Mouse (Mus musculus) naive thymus-derived CD4-positive, alpha-beta T cell, adult 2 months (primary cell): ENCODE measurements around the gene Rita1.
A peak's percentile ranks its signal among the peaks of the same experiment; 100 is the strongest.

Source experiments
- DNase-seq: peaks from one replicate; pipeline ENCODE4 v3.0.0-alpha.2; 2011; ENCODE audit warnings: low read depth

Gene Rita1

DNA sequence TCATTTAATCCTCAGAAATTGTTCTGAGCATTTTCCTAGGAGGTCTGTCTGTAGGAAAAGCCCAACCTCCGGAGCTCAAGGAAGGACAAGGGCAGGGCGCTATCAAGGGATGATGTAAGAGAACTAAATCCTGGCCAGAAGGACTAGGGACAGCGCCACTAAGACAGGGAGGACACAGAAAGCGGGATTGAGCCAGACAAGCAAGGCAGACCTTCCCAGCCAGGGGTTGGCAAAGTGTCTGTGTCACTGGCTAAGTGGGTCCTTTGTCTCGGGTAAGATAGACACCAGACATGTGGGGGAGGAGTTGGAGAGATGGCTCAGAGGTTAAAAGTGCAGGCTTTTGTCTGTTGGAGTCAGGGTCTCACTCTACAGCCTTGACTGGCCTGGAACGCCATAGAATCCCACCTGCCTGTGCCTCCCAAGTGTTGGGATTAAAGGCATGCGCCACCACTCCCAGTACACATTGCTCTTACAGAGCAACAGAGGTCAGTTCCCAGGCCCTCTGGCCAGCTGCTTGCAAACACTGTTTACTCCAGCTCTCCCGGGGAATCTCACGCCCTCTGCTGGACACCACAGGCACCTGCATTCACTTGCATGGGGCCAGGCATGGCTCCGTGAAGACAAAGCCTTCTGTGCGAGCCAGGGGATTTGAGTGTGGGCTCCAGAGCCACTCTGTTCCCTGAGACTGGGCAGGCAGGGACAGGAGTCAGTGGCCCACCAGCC is 11.3 kb downstream of the Rita1 start:
- peak; percentile 43 for DNase-seq

- DNase-seq = no peak
Measured at GRCm38 (mm10) chr5:120599625-120600024, 12.8 kb downstream of the Rita1 start.

DNA sequence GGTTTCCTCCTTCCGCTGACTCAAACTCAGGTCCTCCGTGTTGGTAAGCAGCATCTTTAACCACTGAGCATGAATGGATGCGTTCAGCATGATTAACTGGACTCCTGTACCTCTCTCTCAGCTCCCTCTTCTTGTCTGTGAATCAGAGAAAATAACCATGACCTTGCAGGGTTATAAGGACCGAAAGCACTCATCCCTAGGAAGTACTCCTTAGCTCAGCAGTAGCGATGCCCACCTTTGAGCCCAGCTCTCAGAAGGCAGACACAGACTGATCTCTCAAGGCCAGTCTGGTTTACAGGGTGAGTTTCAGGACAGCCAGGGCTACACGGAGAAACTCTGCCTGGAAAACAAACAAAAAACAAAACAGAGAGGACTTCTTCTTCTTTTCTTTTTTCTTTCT is 17.9 kb downstream of the Rita1 start:
- no peak for DNase-seq

DNA sequence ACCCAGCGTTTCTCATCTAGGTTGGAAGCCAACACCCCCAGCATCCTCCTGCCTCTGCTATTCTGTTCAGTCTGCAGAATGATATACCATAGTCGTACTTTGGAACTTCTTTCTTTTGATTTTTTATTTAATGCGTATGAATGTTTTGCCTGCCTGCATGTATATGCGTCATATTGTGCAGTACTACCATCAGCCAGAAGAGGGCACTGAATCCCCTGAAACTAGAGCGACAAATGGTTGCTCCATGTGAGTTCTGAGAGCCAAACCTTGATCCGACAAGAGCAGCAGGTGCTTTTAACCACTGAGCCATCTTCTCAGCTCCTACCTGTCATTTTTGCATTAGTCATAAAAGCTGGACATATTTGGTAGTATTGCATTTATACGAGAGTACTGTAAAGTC is 20.2 kb downstream of the Rita1 start:
- DNase-seq = peak; percentile 60

DNA sequence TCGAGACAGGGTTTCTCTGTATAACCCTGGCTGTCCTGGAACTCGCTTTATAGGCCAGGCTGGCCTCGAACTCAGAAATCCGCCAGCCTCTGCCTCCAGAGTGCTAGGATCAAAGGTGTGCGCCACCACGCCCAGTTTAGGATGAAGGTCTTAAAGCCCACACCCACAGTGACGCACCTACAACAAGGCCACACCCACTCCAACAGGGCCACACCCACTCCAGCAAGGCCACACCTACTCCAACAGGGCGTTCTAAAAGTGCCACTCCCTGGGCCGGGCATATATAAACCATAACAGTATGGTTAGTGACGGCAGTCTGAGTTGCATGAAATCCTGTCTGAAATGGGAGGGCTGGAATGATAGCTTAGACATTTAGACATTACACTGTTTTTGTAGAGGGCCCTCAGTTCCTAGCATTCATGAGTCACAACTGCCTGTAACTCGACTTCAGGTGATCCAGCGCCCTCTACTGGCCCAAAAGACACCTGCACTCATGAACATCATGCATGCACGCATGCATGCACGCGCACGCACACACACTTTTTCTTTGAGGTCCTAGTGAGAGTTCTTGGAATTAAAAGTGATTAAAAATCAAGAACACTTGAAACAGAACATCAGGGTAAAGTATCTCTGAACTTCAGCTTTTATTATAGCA is 21.9 kb downstream of the Rita1 start:
- DNase-seq = peak; percentile 77

DNA sequence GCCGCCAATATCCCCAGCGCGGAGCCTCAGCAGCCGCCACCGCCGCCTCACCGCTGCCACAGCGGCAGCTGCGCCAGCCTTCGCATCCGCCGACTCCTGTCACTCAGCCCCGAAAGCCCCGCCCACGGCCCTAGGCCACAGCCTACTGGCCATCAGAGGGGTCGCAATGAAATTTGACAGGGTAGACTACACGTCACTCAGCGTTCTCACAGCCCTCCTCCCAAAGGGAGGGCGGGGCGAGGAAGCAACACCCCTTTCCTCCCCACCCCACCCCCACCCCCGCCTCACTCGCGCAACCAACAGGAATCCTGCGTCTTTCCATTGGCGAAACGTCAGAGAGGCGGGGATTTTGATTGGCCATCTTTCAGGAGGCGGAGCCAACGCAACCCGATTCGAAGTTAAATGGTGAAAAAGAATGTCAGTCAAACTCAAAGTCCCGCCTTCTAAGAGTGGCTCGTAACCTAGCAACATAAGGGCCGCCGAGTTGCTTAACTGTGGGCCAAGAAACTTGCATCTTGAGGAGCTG is 23.8 kb downstream of the Rita1 start, which contains the start of the genes Tpcn1 and Iqcd:
Tpcn1 (minus strand) TSS at position 105 of the 526 bp plus-strand sequence.
Iqcd (plus strand) TSS at position 448 of the 526 bp plus-strand sequence.
- peak; percentile 99 for DNase-seq

- no peak for DNase-seq
Measured at GRCm38 (mm10) chr5:120587940-120588568, 24.3 kb downstream of the Rita1 start.

DNA sequence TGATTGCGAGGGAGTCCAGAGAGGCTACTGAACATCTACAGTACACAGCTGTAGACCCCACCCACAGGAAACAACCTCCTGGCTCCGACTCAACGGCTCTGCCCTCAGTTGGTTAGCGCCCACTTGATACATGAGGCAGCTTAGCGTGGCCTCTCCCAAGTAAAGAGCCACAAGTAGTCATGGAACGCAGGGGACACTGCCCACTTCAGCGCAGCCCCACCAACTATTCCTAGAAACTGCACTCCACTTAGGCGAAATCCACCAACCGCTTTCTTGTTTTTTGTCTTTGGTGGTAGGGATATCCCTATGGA is 24.8 kb downstream of the Rita1 start:
- peak; percentile 68 for DNase-seq

GRCm38 (mm10) chr5:120586741-120587615 is 25.4 kb downstream of the Rita1 start:
- no peak for DNase-seq

DNA sequence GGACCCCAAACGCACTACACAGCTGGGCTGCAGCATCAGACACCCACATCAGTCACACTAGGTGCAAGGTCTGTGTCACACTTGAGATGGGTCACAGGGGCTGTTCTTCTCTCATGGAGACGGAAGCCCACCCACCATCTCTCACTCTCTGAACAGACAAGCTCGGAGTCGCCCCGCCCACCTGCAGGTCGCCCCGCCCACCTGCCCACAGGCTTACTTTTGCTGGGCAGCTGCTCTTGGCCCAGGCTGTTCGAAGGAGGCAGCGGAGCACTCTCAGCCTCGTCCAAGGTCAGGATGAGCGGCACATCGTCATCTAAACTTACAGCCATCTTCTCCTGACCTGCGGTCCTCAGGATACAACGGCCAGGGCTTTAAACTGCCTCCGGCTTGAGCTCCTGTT is 27.4 kb downstream of the Rita1 start:
- DNase-seq = no peak

GRCm38 (mm10) chr5:120583511-120583910 is 28.9 kb downstream of the Rita1 start:
- no peak for DNase-seq

- no peak for DNase-seq
Measured at GRCm38 (mm10) chr5:120582002-120582401, 30.4 kb downstream of the Rita1 start.

- no peak for DNase-seq
Measured at GRCm38 (mm10) chr5:120579898-120580626, 32.3 kb downstream of the Rita1 start.

DNA sequence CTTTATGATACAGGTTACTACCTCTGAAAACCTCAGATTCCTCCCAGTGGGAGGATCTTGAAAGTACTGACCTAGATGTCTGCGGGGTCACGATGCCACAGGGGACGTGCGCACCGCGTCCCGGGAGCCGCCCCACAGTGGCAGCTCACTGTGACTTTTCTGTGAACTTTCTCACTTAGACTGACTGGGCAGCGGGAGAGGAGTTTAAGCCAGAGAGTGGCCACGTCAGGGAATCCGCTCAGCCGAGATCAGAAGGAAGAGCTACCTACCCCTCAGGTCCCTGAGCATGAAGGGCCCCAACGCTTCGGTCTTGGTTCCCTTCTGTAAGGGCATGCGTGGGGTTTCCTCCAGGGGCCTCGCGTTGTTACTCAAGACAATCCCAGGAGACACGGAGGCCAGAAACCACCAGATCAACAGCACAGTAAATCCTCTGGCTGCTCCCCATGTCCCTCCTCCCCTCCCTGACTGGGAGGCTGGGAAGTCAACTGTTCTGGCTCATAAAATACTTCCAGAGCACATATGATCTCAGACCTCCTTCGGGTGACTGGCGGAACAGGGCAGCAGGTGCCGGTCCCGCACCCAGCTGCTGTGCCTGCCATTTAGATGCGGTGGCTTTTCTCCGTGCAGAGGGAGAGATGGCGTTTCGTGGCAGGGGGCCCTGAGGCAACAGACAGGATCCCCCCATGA is 33.0 kb downstream of the Rita1 start:
- peak; percentile 59 for DNase-seq

DNA sequence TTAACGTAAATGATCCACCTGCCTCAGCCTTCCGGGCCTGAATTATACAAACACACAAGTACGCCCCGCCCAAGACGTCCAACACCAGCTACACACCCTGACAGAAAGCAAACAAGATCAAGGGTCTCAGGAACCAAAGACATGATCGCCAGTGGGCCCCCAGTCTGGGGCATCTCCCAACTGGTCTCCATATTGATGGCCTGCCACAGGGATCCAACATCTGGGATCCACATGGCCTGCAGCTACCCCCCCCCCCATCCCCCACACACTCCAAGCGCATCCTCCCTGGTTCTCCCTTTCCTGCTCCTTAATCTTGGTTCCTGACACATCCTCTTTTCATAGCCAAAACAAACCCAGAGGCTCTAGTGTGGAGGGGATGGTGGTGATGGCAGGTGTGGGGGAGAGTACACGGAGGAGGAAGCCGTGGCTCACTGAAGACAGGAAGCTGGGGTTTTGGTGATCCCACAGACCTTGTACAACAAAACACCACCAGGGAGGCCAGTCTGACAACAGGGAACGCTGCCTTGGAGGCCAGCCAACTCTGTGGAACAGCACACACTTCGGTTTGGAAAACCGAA is 33.8 kb downstream of the Rita1 start:
- peak; percentile 82 for DNase-seq

GRCm38 (mm10) chr5:120577935-120578441 is 34.4 kb downstream of the Rita1 start:
- peak; percentile 62 for DNase-seq

GRCm38 (mm10) chr5:120576781-120577301 is 35.5 kb downstream of the Rita1 start:
- peak; percentile 57 for DNase-seq

DNA sequence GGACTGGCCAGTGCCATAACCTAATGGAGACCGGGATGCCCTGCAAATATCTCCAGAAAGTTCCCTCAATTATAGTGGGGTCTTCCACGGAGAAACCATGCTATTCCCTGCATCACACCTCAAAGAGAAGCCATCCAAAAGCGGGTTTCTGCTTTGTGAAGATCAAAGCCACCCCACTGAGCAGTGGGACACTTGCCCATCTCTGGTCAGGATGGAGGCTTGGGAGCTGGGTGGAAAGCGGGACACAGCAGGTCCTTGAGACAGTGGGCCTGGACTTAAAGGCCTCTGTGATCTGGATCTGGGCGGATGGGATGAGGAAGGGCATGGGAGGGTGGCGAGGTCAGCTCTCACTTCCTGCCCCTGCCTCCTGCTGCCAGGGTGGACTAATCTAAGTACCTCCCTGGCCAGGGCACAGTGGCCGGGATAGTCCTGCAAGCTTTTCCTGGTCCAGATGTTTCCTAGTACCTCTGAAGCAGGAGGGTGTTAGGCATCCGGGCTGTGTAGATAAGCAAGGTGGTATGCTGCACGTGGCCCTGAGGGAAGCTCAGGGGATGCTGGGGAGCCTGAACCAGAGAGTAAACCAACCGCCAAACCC is 37.8 kb downstream of the Rita1 start:
- no peak for DNase-seq

DNA sequence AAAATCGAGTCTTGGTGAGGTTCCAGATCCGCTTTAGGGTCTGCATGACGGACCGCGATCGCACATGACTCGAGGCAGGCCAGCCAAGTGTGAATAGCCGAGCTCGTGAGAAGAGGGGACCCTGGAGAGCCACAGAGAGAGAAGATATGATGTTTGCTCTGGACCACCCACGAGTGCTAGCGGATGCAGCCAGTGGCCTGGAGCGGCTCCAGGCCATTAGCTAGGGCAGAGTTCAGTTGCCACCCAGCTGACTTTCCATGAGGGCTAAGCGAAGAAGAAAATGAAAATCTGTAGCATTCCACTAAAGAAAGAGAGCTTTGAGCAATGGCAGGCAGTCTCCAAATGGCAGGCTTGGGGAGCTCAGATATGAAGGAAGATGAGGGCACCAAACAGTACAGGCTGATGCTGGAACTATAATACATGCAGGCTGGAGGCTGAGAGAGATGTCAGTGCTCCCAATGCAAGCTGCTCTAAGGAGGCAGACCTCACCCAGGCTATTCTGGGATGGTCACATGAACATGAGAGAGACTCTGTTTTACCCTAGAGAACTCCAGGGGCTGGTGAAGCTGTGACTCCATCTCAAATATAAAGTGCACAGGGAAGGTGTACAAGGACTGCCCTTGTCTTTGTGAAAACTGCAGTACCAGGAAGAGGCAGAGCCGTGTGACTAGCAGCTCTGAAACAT is 41.2 kb downstream of the Rita1 start:
- DNase-seq = no peak
